In the genomic region with DNA sequence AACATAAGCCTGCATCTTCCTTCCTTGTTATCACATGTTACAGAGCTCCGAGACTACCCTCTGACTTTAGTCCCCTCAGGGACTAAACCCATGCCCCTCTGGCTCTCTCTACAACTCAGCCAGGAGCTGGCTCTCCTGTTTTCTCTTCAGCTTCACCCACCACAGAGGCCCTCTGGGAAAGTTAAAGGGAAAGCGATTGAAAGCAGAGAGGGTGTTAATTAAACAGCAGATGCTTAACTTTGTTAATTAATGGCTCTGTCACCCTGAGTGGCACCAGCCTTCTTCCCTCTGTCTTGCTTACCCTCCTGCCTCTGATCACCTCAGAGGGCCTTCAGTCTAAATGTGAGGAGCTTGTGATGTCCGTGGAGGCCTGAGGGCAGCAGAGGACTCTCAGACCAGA, we compare ENCODE assay signal across 19 mouse cellular contexts.
"Had no signal": no experiment of that assay in that cellular context is flagged by ENCODE, and none has a peak within 500 bp of the region (broad histone marks: within the 10 kb centered on the region; RNA-seq: fewer than 3 reads in every experiment).

No protein-coding gene starts in this region.

- H3K4me3 ChIP-seq: limb, embryonic 12.5 days; limb, embryonic 15.5 days had no signal

- H3K27ac ChIP-seq: limb, embryonic 12.5 days; limb, embryonic 15.5 days; liver, embryonic 14.5 days; macrophage; stomach, postnatal 0 days had no signal

- H3K9ac ChIP-seq: limb, embryonic 12.5 days; limb, embryonic 15.5 days; liver, embryonic 14.5 days; liver, postnatal 0 days; lung, embryonic 14.5 days had no signal

- H3K4me2 ChIP-seq: limb, embryonic 12.5 days; limb, embryonic 15.5 days; liver, embryonic 11.5 days; lung, embryonic 14.5 days had no signal

- H3K36me3 ChIP-seq: limb, embryonic 12.5 days; limb, embryonic 15.5 days had no signal

- ATAC-seq: liver, postnatal 0 days; lung, postnatal 0 days had no signal

- H3K9me3 ChIP-seq: limb, embryonic 12.5 days; limb, embryonic 15.5 days had no signal

- H3K27me3 ChIP-seq: limb, embryonic 12.5 days; limb, embryonic 15.5 days had no signal

- DNase-seq: kidney, adult 8-10 months; kidney, postnatal 14 days; kidney, postnatal 4 days; left cerebral cortex, postnatal 4 days; liver, postnatal 0 days; lung, embryonic 14.5 days; midbrain, embryonic 14.5 days; right cerebral cortex, postnatal 14 days; right cerebral cortex, postnatal 4 days; thymus, adult 2 months; thymus, postnatal 14 days; thymus, postnatal 4 days had no signal
